Mouse (Mus musculus) ES-E14 (cell line): ENCODE measurements around the gene Susd1.

Source experiments
- HCFC1 ChIP-seq: IDR thresholded peaks from 2 replicates; pipeline ENCODE4 v1.6.1; 2012; ENCODE audit warnings: low read length, inconsistent platforms, borderline replicate concordance; ENCODE audit not compliant: insufficient read depth
- MAFK ChIP-seq: IDR thresholded peaks from 2 replicates; pipeline ENCODE4 v1.6.1; 2014; ENCODE audit warnings: mild to moderate bottlenecking, low read depth, low read length, inconsistent platforms; ENCODE audit not compliant: insufficient read depth

- no peak for TF ChIP-seq MAFK
- no peak for TF ChIP-seq HCFC1
Measured at GRCm38 (mm10) chr4:59307841-59308589, 130.4 kb downstream of the Susd1 start.
